In the genomic region with DNA sequence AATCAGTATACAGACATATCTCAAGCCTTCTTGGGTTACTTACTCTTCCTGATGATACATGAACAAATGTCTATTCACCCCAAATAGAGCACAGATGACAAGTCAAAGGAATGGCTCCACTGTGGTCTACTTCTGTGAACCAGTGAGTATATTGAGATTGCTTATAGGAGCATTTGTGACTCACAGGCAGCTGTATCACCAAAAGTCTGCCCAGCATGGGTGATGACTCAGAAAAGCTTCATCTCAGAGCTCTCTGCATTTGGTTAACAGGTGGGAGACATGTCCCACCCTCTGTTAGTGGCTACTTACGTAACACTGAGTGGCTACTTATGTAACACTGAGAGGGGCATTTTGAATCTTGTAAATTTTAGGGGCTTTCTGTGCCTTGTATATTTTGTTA, we compare ENCODE assay signal across 12 mouse cellular contexts.
"Had no signal": no experiment of that assay in that cellular context is flagged by ENCODE, and none has a peak within 500 bp of the region (broad histone marks: within the 10 kb centered on the region; RNA-seq: fewer than 3 reads in every experiment).

No protein-coding gene starts in this region.

- DNase-seq: kidney, adult 18-20 months; kidney, adult 9 months; kidney, postnatal 25 days; liver, embryonic 13.5 days; lung, adult 2 months; lung, postnatal 14 days; lung, postnatal 4 days; midbrain, embryonic 14.5 days; right cerebral cortex, postnatal 4 days; thymus, adult 18-20 months; thymus, postnatal 36 days had no signal

- ATAC-seq: intestine, embryonic 16.5 days had no signal
